In genomic region chr1:171826164-171826563, GRCm38 (mm10) we compare ENCODE assay signal across 9 mouse cellular contexts. TPM values are rescaled to one million over a fixed set of nuclear protein-coding genes. Genes with fewer than 3 reads are reported as not detected.
DNase-seq lines count a peak whose midpoint lies in the region; ATAC-seq and TF ChIP-seq lines count a peak whose summit lies in the region.
"Had no signal": no experiment of that assay in that cellular context is flagged by ENCODE, and none has a peak within 500 bp of the region (broad histone marks: within the 10 kb centered on the region; RNA-seq: fewer than 3 reads in every experiment).

No protein-coding gene starts in this region.

- H3K4me2 ChIP-seq in hindbrain, embryonic 11.5 days (replicated peaks; ENCODE audit: low read depth, low read length) = no peak overlapping the region
- H3K4me2 ChIP-seq in hindbrain, embryonic 16.5 days (ENCODE audit: low read length) = no peak overlapping the region
- H3K4me2 ChIP-seq in embryonic facial prominence, embryonic 14.5 days (ENCODE audit: low read depth, low read length) = no peak overlapping the region
- H3K4me2 ChIP-seq: limb, embryonic 12.5 days had no signal

- TF ChIP-seq CTCF in spleen, adult 2 months (IDR thresholded peaks at IDR 0.05; ENCODE audit: extremely low read depth, insufficient read depth, insufficient read length, insufficient replicate concordance) = peak; percentile 29; the same call in 1 of the 2 replicates

- H3K4me3 ChIP-seq in hindbrain, embryonic 11.5 days (ENCODE audit: low read depth, low read length) = no peak overlapping the region
- no peak overlapping the region for H3K4me3 ChIP-seq in hindbrain, embryonic 16.5 days (ENCODE audit: low read length)
- H3K4me3 ChIP-seq in spleen, adult 2 months (ENCODE audit: extremely low read depth, insufficient read depth, insufficient read length) = no peak overlapping the region
- H3K4me3 ChIP-seq in embryonic facial prominence, embryonic 14.5 days (ENCODE audit: low read depth, low read length) = no peak overlapping the region
- H3K4me3 ChIP-seq: limb, embryonic 12.5 days had no signal

- no peak for TF ChIP-seq POLR2A in spleen, adult 2 months (IDR thresholded peaks at IDR 0.05; ENCODE audit: low read depth, low read length)

- H3K9me3 ChIP-seq in hindbrain, embryonic 11.5 days (ENCODE audit: control insufficient read depth, low read length) = no peaks in the 10 kb centered on the region
- H3K9me3 ChIP-seq in hindbrain, embryonic 16.5 days (ENCODE audit: control insufficient read depth, low read length) = no peaks in the 10 kb centered on the region
- H3K9me3 ChIP-seq in embryonic facial prominence, embryonic 14.5 days (ENCODE audit: control insufficient read depth, low read length) = no peaks in the 10 kb centered on the region

- H3K27ac ChIP-seq in hindbrain, embryonic 11.5 days (ENCODE audit: low read depth, low read length) = no peak overlapping the region
- no peak overlapping the region for H3K27ac ChIP-seq in hindbrain, embryonic 16.5 days (ENCODE audit: low read depth, low read length)
- no peak overlapping the region for H3K27ac ChIP-seq in spleen, adult 2 months (ENCODE audit: insufficient read depth, low read length)
- no peak overlapping the region for H3K27ac ChIP-seq in embryonic facial prominence, embryonic 14.5 days (replicated peaks; ENCODE audit: low read depth, low read length)
- H3K27ac ChIP-seq: limb, embryonic 12.5 days had no signal

- no peaks in the 10 kb centered on the region for H3K36me3 ChIP-seq in hindbrain, embryonic 11.5 days (ENCODE audit: control insufficient read depth, insufficient read depth, low read length)
- no peaks in the 10 kb centered on the region for H3K36me3 ChIP-seq in hindbrain, embryonic 16.5 days (ENCODE audit: control insufficient read depth, insufficient read depth, low read length)
- H3K36me3 ChIP-seq in spleen, adult 2 months (ENCODE audit: control insufficient read depth, insufficient read depth, low read length) = no peaks in the 10 kb centered on the region
- no peaks in the 10 kb centered on the region for H3K36me3 ChIP-seq in embryonic facial prominence, embryonic 14.5 days (ENCODE audit: control insufficient read depth, insufficient read depth, low read length)
- H3K36me3 ChIP-seq: limb, embryonic 12.5 days had no signal

- peak; percentile 55 for DNase-seq in hindbrain, embryonic 11.5 days (ENCODE audit: low spot score)
- peak in 1 of 2 experiments; percentile 42 for DNase-seq in spleen, adult 2 months (ENCODE audit: low read depth in 1 of 2, low spot score in 2 of 2)
- no peak for DNase-seq in spleen, adult 18-20 months
- peak; percentile 6 for DNase-seq in embryonic facial prominence, embryonic 14.5 days (ENCODE audit: low spot score)
- DNase-seq in adrenal gland, adult (ENCODE audit: inconsistent age in 2 of 2, low spot score in 1 of 2) = no peak
- DNase-seq in adrenal gland, adult 8-10 months = no peak
- DNase-seq in heart, postnatal 25 days (ENCODE audit: low spot score) = no peak

- H3K4me1 ChIP-seq in hindbrain, embryonic 11.5 days (replicated peaks; ENCODE audit: control insufficient read depth, insufficient read depth, low read length) = no peaks in the 10 kb centered on the region
- H3K4me1 ChIP-seq in hindbrain, embryonic 16.5 days (ENCODE audit: control insufficient read depth, insufficient read depth, low read depth, low read length) = no peaks in the 10 kb centered on the region
- peaks cover 7% of the 10 kb centered on the region for H3K4me1 ChIP-seq in spleen, adult 2 months (ENCODE audit: control insufficient read depth, insufficient read depth, insufficient read length)
- H3K4me1 ChIP-seq in embryonic facial prominence, embryonic 14.5 days (ENCODE audit: control insufficient read depth, insufficient read depth, low read length) = no peaks in the 10 kb centered on the region
- H3K4me1 ChIP-seq: limb, embryonic 12.5 days had no signal

- ATAC-seq in hindbrain, embryonic 11.5 days (ENCODE audit: low FRiP score) = peak; percentile 40; the same call in 1 of the 2 replicates
- no peak for ATAC-seq in hindbrain, embryonic 16.5 days
- ATAC-seq in embryonic facial prominence, embryonic 14.5 days (ENCODE audit: low read depth) = no peak

- H3K9ac ChIP-seq in hindbrain, embryonic 11.5 days (ENCODE audit: low read depth, low read length) = no peak overlapping the region
- no peak overlapping the region for H3K9ac ChIP-seq in hindbrain, embryonic 16.5 days (ENCODE audit: low read depth, low read length)
- H3K9ac ChIP-seq in embryonic facial prominence, embryonic 14.5 days (ENCODE audit: low read depth, low read length) = no peak overlapping the region
- H3K9ac ChIP-seq: limb, embryonic 12.5 days had no signal

- H3K27me3 ChIP-seq in hindbrain, embryonic 11.5 days (ENCODE audit: control insufficient read depth, insufficient read depth, low read length) = no peaks in the 10 kb centered on the region
- no peaks in the 10 kb centered on the region for H3K27me3 ChIP-seq in hindbrain, embryonic 16.5 days (replicated peaks; ENCODE audit: control insufficient read depth, insufficient read depth, low read length)
- H3K27me3 ChIP-seq in spleen, adult 2 months (ENCODE audit: control insufficient read depth, insufficient read depth, low read length) = no peaks in the 10 kb centered on the region
- no peaks in the 10 kb centered on the region for H3K27me3 ChIP-seq in embryonic facial prominence, embryonic 14.5 days (replicated peaks; ENCODE audit: control insufficient read depth, insufficient read depth, low read length)
- H3K27me3 ChIP-seq: limb, embryonic 12.5 days had no signal

- intact Hi-C loops in heart, postnatal 25 days (cut with DNase I) = no loop called here

RNA-seq across cellular contexts. Expression of gene Cd84, which starts 13.3 kb away (rescaled TPM):
- polyA plus RNA-seq in hindbrain, embryonic 11.5 days (2014; fragmentation: Nextera tagmentation; extraction: Ambion mirVana) = 0.64 and 0.77 TPM in 2 replicates
- polyA plus RNA-seq in hindbrain, embryonic 16.5 days (2015; fragmentation: Nextera tagmentation; extraction: Ambion mirVana) = 1.1 and 1.3 TPM in 2 replicates
- 8.4 and 10.9 TPM in 2 replicates for polyA plus RNA-seq in spleen, adult 2 months (2012; rRNA removed)
- polyA plus RNA-seq in embryonic facial prominence, embryonic 14.5 days (2014; fragmentation: Nextera tagmentation; extraction: Ambion mirVana) = 2.6 and 3.0 TPM in 2 replicates
- total RNA-seq in adrenal gland, adult 8-10 months (2022) = 10 to 100 TPM in 2 of 4 experiments, 1 to 10 TPM in 2; 4.2 to 16.6 (median 9.7) TPM
- total RNA-seq in heart, postnatal 25 days (2021) = 1 to 10 TPM; 1.5 to 2.4 TPM

RNA-seq across cellular contexts. Expression of gene Slamf1, which starts 59.2 kb away (rescaled TPM):
- polyA plus RNA-seq in hindbrain, embryonic 11.5 days (2014; fragmentation: Nextera tagmentation; extraction: Ambion mirVana) = 0.17 and 0.25 TPM in 2 replicates
- 0.19 and 0.28 TPM in 2 replicates for polyA plus RNA-seq in hindbrain, embryonic 16.5 days (2015; fragmentation: Nextera tagmentation; extraction: Ambion mirVana)
- 3.7 and 4.5 TPM in 2 replicates for polyA plus RNA-seq in spleen, adult 2 months (2012; rRNA removed)
- polyA plus RNA-seq in embryonic facial prominence, embryonic 14.5 days (2014; fragmentation: Nextera tagmentation; extraction: Ambion mirVana) = 0.07 and 0.17 TPM in 2 replicates
- under 1 TPM in 3 of 4 experiments, not detected in 1; 0.11 to 0.17 (median 0.15) TPM for total RNA-seq in adrenal gland, adult 8-10 months (2022)
- under 1 TPM; 0.23 to 0.67 TPM for total RNA-seq in heart, postnatal 25 days (2021)

Comparison
In these comparisons a context has a peak if more than half of its experiments do, and no peak if none do; other contexts are left out.
1. DNase-seq: peak in hindbrain, embryonic 11.5 days (single experiment) and embryonic facial prominence, embryonic 14.5 days (single experiment); none in spleen, adult 18-20 months (0 of 2), adrenal gland, adult (0 of 2), adrenal gland, adult 8-10 months (single experiment) and heart, postnatal 25 days (single experiment).